Mouse (Mus musculus): Measurements from ENCODE around the gene Klf1. TPM values are rescaled to one million over a fixed set of nuclear protein-coding genes. Genes with fewer than 3 reads are reported as not detected.

Klf1 gene
- polyA plus RNA-seq, 1 experiment from 2014 or later, result 4.3 TPM

DNA sequence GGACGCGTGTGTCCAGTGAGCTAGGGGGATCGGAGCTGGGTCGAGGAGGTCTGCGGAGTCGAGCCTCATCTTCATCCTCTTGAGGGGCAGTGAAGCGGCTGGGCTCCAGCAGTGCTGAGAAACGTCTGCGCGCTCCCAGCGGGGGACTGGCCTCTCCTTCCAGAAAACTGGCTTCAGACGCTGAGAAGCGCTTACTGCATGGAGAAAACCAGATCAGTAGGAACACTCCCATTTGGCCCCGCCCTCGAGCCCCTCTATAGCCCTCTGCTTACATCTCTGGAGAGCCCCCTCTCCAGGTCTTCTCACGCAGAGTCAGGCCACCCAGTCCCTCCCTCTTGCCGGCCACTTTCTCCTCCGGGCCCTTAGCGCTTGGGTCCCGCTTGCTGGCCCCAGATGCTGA, 16.1 kb downstream of the Klf1 start:
- no peak for ATAC-seq (ENCODE audit: insufficient number of reproducible peaks, insufficient read depth, low FRiP score, low TSS enrichment, low read depth)
- Histone ChIP-seq H3K9me3 (peaks cover 8% of the 10 kb centered on the region), H3K27ac (no peak overlapping the region), H3K36me3 (no peaks in the 10 kb centered on the region), H3K9ac (replicated peaks) (no peak overlapping the region), H3K4me3 (replicated peaks) (no peak overlapping the region), H3K4me1 (replicated peaks) (peaks cover 4% of the 10 kb centered on the region), H3K27me3 (peaks cover 83% of the 10 kb centered on the region), H3K4me2 (0 out of 2 replicates have a peak overlapping the region, but pooled peaks have one; percentile 8)
- 28% methylated on average over 20 of the region's 20 CpGs for WGBS

DNA sequence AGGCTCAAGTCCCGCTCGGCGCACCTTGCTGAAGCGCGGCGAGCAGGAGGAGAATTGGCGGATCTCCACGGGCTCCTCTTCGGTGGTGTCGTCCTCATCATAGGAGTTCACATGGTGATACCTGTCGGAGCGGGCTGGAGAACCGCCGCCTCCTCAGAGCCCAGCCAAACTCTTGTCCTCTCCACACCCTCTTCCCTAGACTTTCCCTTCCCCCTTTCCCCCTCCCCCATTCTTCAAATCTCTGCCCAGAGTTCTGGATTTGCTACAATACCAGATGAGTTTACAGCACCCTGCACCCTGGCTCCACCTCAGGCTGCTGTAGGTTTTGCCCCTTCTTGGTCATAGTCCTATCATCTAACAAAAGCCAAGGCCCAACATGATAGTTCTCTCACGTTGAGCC, 16.9 kb downstream of the Klf1 start:
- Histone ChIP-seq H3K36me3 (no peaks in the 10 kb centered on the region), H3K9ac (replicated peaks) (no peak overlapping the region), H3K4me3 (replicated peaks) (no peak overlapping the region), H3K4me1 (replicated peaks) (no peaks in the 10 kb centered on the region; the same call in 1 of the 2 replicates), H3K27ac (no peak overlapping the region), H3K9me3 (peaks cover 8% of the 10 kb centered on the region), H3K27me3 (peaks cover 77% of the 10 kb centered on the region), H3K4me2 (no peak overlapping the region)
- no peak for ATAC-seq (ENCODE audit: insufficient number of reproducible peaks, insufficient read depth, low FRiP score, low TSS enrichment, low read depth)
- 89% methylated on average over 15 of the region's 15 CpGs for WGBS

DNA sequence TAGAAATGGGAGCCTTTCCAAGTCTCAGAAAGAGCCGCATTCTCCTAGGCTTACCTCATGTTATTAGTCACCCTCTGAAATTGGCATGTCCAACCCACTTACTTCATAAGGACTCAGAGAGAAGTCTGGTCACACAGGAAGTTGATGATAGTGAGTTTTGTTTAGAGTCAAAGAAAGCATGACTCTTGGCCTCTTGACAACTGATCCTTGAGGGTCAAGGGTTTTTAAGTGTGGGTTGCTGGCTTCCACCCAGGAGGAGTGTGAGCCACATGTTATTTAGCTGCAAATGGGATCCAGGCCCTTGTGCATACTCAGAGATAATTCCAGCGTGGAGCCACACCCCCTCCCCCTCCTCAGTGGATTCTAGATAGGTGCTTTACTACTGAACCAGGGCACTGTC, 19.9 kb downstream of the Klf1 start:
- Histone ChIP-seq H3K4me2 (no peak overlapping the region), H3K27me3 (peaks cover 73% of the 10 kb centered on the region), H3K9me3 (no peaks in the 10 kb centered on the region), H3K4me1 (replicated peaks) (no peaks in the 10 kb centered on the region; the same call in 1 of the 2 replicates), H3K4me3 (replicated peaks) (no peak overlapping the region), H3K36me3 (no peaks in the 10 kb centered on the region), H3K9ac (replicated peaks) (no peak overlapping the region), H3K27ac (no peak overlapping the region)
- 76% methylated on average over 2 of the region's 2 CpGs for WGBS
- ATAC-seq (ENCODE audit: insufficient number of reproducible peaks, insufficient read depth, low FRiP score, low TSS enrichment, low read depth), result no peak

DNA sequence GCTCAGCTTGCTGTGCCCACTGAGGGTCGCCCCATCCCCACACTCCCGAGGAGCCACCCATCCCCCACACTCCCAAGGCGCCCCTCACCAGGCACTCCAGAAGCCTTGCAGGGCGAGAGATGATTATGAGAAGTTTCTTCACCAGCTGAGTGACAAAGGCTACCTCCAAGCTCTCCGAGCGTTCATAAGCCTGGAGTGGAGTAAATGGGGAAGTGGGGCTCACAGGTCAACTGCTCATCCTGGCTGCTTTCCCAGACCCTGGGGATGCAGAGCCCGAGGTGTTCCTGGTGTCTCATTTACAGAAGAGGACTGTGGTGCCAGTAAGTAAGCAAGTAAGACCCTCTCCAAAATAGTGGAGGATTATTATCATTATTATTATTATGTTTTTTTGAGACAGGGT, 23.8 kb downstream of the Klf1 start:
- 71% methylated on average over 7 of the region's 7 CpGs for WGBS
- no peak for ATAC-seq (ENCODE audit: insufficient number of reproducible peaks, insufficient read depth, low FRiP score, low TSS enrichment, low read depth)
- Histone ChIP-seq H3K36me3 (no peaks in the 10 kb centered on the region), H3K27ac (no peak overlapping the region), H3K4me3 (replicated peaks) (no peak overlapping the region), H3K4me2 (no peak overlapping the region), H3K27me3 (peaks cover 69% of the 10 kb centered on the region), H3K4me1 (replicated peaks) (peaks cover 10% of the 10 kb centered on the region; the same call in 1 of the 2 replicates), H3K9me3 (no peaks in the 10 kb centered on the region), H3K9ac (replicated peaks) (no peak overlapping the region)

DNA sequence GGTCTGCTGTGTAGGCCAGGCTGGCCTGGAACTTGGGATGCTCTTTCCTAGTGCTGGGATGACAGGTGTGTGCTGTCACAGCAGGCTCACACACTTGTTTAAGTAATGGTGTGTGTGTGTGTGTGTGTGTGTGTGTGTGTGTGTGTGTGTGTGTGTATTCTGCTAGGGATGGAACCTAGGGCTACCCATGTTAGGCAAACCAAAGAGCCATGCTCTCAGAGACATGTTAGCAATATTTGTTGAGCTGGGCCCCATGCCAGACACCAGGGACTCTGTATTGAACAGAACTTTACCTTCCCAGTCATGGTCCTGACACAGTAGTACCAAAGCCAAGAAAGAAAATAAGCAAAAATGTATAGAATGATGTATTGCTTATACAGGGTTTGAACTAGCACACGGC, 25.8 kb downstream of the Klf1 start:
- H3K9me3 ChIP-seq, result no peaks in the 10 kb centered on the region
- H3K9ac ChIP-seq (replicated peaks), result no peak overlapping the region
- H3K4me3 ChIP-seq (replicated peaks), result no peak overlapping the region
- no peaks in the 10 kb centered on the region for H3K36me3 ChIP-seq
- no peak for ATAC-seq (ENCODE audit: insufficient number of reproducible peaks, insufficient read depth, low FRiP score, low TSS enrichment, low read depth)
- peaks cover 77% of the 10 kb centered on the region for H3K27me3 ChIP-seq
- no peak overlapping the region for H3K4me2 ChIP-seq
- no peak overlapping the region for H3K27ac ChIP-seq
- 81% methylated on average over 1 of the region's 1 CpGs for WGBS
- H3K4me1 ChIP-seq (replicated peaks), result peaks cover 10% of the 10 kb centered on the region; the same call in 1 of the 2 replicates

DNA sequence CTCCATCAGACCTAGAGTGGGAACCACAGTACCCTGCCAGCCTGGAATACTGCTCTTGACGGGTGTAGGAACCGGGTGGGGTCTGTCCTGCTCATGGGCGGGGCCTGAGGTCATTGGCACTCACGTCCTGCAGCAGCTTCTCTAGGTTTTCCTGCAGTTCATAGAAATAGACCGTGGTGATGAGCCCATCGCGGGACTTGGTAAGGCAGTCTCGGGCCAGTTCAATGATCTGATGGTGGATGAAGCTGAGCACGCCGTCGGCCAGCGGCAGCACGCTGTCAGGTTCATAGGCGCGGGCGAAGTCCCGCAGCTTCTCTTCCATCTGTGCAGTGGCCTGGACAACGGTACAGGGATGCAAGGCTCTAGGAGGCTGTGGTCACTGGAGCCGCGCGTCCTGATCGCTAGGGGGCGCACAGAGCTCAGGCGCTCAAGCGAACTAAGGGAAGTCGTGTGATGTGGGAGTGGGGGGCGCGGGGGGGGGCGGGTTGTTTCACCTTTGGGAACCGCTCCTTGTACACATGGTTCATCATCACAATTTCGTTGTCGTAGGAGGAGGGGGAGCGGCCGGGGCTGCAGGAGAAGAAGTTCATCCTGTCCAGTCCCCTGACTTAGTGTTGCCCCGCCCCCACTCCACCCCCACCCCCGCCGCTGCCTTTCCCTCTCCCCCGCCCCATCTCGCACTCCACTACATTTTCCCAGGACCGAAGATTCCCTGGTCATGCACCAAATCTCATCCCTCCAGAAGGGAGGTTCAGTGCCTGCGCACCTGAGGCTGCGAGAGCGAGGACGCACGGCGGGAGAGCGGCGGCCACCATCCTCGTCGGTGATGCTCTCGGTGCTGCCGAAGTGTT, 27.0 kb downstream of the Klf1 start:
- no peak overlapping the region for H3K27ac ChIP-seq
- H3K4me1 ChIP-seq (replicated peaks), result peaks cover 10% of the 10 kb centered on the region; the same call in 1 of the 2 replicates
- peak overlapping the region; percentile 81 for H3K4me2 ChIP-seq
- no peaks in the 10 kb centered on the region for H3K9me3 ChIP-seq
- no peaks in the 10 kb centered on the region for H3K36me3 ChIP-seq
- H3K9ac ChIP-seq (replicated peaks), result no peak overlapping the region
- peak; percentile 67; the same call in 1 of the 2 replicates for ATAC-seq (ENCODE audit: insufficient number of reproducible peaks, insufficient read depth, low FRiP score, low TSS enrichment, low read depth)
- H3K4me3 ChIP-seq (replicated peaks), result peak overlapping the region; percentile 42
- peaks cover 77% of the 10 kb centered on the region for H3K27me3 ChIP-seq
- WGBS, result 2% methylated on average over 52 of the region's 52 CpGs

DNA sequence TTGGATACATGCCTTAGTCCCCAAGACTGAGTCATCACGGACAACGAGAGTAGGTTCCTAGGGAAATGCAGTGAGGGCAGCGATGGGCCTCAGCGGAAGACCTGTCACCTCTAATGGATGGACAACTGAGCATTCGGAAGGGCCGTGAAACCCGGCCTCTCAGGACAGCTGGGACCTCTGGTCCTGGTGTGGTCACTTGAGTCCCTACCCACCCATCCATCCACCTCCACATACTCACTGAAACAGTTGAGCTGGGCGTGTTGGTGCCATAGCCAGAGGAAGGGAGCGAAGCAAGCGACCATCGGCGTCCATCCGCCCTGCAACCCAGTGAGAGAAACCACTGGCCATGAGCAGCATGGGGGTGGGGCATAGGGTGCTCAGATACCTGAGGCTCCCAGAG, 28.9 kb downstream of the Klf1 start:
- Histone ChIP-seq H3K36me3 (no peaks in the 10 kb centered on the region), H3K27ac (no peak overlapping the region), H3K4me3 (replicated peaks) (no peak overlapping the region), H3K9me3 (no peaks in the 10 kb centered on the region), H3K4me2 (no peak overlapping the region), H3K27me3 (peaks cover 81% of the 10 kb centered on the region), H3K9ac (replicated peaks) (no peak overlapping the region), H3K4me1 (replicated peaks) (peaks cover 23% of the 10 kb centered on the region)
- WGBS, result 89% methylated on average over 13 of the region's 13 CpGs
- ATAC-seq (ENCODE audit: insufficient number of reproducible peaks, insufficient read depth, low FRiP score, low TSS enrichment, low read depth), result no peak

DNA sequence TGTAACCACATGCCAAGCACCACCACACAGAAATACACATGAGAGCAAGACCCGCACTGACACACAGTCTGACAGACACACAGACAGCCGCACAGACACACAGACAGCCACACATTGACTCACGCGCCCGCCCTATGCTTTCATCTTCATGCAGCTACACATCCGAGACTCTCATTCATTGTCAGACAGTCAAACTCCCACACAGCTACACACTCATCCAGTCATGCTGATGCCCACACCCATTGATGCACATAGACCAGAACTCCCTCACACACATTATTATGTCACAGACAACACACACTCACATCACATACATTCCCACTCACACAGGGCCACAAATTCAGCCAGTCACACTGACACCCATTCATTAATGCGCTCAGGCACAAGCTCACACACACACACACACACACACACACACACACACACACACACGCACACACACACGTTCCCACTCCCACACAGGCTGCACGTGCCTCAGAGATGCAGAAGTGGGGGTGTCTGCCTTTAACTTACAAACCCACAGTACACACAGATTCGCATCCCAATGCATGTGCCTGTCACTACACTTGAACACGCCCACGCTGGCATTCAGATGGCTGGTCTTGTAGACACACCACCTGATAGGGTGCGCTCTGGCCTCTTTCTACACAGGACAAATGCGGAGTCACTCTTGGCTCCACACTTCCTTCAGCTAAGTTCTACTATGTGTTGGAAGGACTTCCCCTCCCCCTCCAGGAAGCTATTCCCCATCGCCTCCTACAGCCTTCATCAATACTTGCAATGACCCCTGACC, 32.2 kb downstream of the Klf1 start:
- 77% methylated on average over 16 of the region's 16 CpGs for WGBS
- Histone ChIP-seq H3K4me3 (replicated peaks) (no peak overlapping the region), H3K27ac (no peak overlapping the region), H3K36me3 (no peaks in the 10 kb centered on the region), H3K9me3 (no peaks in the 10 kb centered on the region), H3K9ac (replicated peaks) (no peak overlapping the region), H3K27me3 (peaks cover 91% of the 10 kb centered on the region), H3K4me1 (replicated peaks) (peaks cover 28% of the 10 kb centered on the region), H3K4me2 (no peak overlapping the region)
- no peak for ATAC-seq (ENCODE audit: insufficient number of reproducible peaks, insufficient read depth, low FRiP score, low TSS enrichment, low read depth)

DNA sequence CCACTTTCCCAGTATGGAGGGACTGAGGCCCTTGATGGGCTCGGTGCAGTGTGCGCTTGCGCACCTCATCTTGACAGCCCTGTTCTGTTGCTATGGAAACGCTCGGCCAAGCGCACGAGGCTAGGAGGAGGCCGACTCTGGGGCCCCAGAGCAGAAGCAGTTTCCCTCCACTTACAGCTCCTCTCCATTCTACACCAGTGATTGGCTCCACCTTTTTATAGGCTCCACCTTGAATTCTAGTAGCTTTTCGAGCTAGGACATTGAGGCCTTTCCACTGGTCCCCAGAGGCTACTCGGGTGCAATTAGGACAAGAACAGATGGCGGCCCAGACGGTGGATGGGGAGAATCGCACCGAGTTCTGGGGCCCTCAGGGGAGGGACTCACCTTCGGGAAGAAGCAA, 33.1 kb downstream of the Klf1 start:
- peak; percentile 40 for ATAC-seq (ENCODE audit: insufficient number of reproducible peaks, insufficient read depth, low FRiP score, low TSS enrichment, low read depth)
- no peak overlapping the region for H3K9ac ChIP-seq (replicated peaks)
- H3K4me1 ChIP-seq (replicated peaks), result peaks cover 24% of the 10 kb centered on the region
- WGBS, result under 1% methylated on average over 15 of the region's 15 CpGs
- no peaks in the 10 kb centered on the region for H3K9me3 ChIP-seq
- peak overlapping the region; percentile 6; the same call in 1 of the 2 replicates for H3K4me3 ChIP-seq (replicated peaks)
- no peak overlapping the region for H3K27ac ChIP-seq
- peaks cover 91% of the 10 kb centered on the region for H3K27me3 ChIP-seq
- H3K36me3 ChIP-seq, result no peaks in the 10 kb centered on the region
- peak overlapping the region; percentile 30 for H3K4me2 ChIP-seq

DNA sequence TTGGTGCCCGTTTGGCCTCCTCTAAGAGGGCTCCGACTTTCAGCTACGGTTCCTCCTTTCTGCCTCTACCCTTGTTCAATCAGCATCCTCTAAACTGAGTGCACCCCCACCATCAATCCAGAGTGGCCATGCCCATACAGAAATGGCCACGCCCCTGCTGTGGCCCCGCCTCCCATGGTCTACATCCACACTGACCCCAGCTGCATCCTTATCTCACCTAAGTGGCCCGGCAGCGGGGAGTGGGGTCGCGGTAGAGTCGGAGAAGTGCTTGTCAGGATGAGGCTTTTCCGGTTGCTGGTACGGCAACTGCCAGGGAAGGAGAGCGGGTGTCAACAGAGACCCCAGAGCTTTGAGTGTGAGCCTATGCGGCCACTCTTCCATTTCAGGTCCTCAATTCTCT, 33.8 kb downstream of the Klf1 start:
- no peaks in the 10 kb centered on the region for H3K36me3 ChIP-seq
- ATAC-seq (ENCODE audit: insufficient number of reproducible peaks, insufficient read depth, low FRiP score, low TSS enrichment, low read depth), result no peak
- peaks cover 24% of the 10 kb centered on the region for H3K4me1 ChIP-seq (replicated peaks)
- H3K27me3 ChIP-seq, result peaks cover 88% of the 10 kb centered on the region
- H3K27ac ChIP-seq, result no peak overlapping the region
- peak overlapping the region; percentile 30; the same call in 1 of the 2 replicates for H3K4me2 ChIP-seq
- no peak overlapping the region for H3K9ac ChIP-seq (replicated peaks)
- WGBS, result 6% methylated on average over 14 of the region's 14 CpGs
- peak overlapping the region; percentile 6; the same call in 1 of the 2 replicates for H3K4me3 ChIP-seq (replicated peaks)
- H3K9me3 ChIP-seq, result no peaks in the 10 kb centered on the region
